Mouse (Mus musculus) heart, embryonic 13.5 days (tissue): ENCODE data around the gene Cdc37. TPM values are rescaled to one million over a fixed set of nuclear protein-coding genes. Genes with fewer than 3 reads are reported as not detected.
A peak's percentile ranks its signal among the peaks of the same experiment; 100 is the strongest.

Experiments used
- ATAC-seq: fragments of 200-750 bp; cut with Nextera tagmentation; 2 replicates; pipeline ENCODE4 v1.8.0; 2017; ENCODE audit warnings: moderate TSS enrichment; ENCODE audit not compliant: insufficient number of reproducible peaks, low FRiP score, low TSS enrichment; ENCODE audit errors: extremely low read depth
- H3K27ac ChIP-seq: fragments of 300-500 bp; sonication (generic); replicated peaks from 2 replicates; pipeline ENCODE4 v1.5.1; 2015; ENCODE audit warnings: moderate library complexity, mild to moderate bottlenecking, inconsistent platforms
- H3K27me3 ChIP-seq: fragments of 300-500 bp; sonication (generic); replicated peaks from 2 replicates; pipeline ENCODE4 v1.6.1; 2015; ENCODE audit warnings: mild to moderate bottlenecking, inconsistent platforms
- H3K36me3 ChIP-seq: fragments of 300-500 bp; sonication (generic); 2 replicates; pipeline ENCODE4 v1.6.1; 2015; ENCODE audit warnings: mild to moderate bottlenecking, inconsistent platforms
- H3K4me1 ChIP-seq: fragments of 300-500 bp; sonication (generic); 2 replicates; pipeline ENCODE4 v1.6.1; 2015; ENCODE audit warnings: inconsistent platforms
- H3K4me2 ChIP-seq: fragments of 300-500 bp; sonication (generic); 2 replicates; pipeline ENCODE4 v1.6.1; 2015; ENCODE audit warnings: inconsistent platforms, mild to moderate bottlenecking, moderate library complexity
- H3K4me3 ChIP-seq: fragments of 300-500 bp; sonication (generic); 2 replicates; pipeline ENCODE4 v1.5.1; 2015; ENCODE audit warnings: moderate library complexity, mild to moderate bottlenecking, inconsistent platforms
- H3K9ac ChIP-seq: fragments of 300-500 bp; sonication (generic); 2 replicates; pipeline ENCODE4 v1.6.1; 2015; ENCODE audit warnings: inconsistent platforms, mild to moderate bottlenecking, moderate library complexity
- H3K9me3 ChIP-seq: fragments of 300-500 bp; sonication (generic); 2 replicates; pipeline ENCODE4 v1.6.1; 2016; ENCODE audit warnings: inconsistent platforms
- WGBS: fragments of 180-500 bp; shearing (Covaris S2); methylation state at CpG from one replicate; pipeline ENCODE4 v1.1.7; 2015; ENCODE audit warnings: mixed read lengths; 5-methylcytosine and 5-hydroxymethylcytosine counted together
- polyA plus RNA-seq: library from polyadenylated mRNA; unstranded; fragments of >200 nt; fragmentation: Nextera tagmentation; extraction: Ambion mirVana; gene quantifications from 2 replicates; pipeline ENCODE4 v1.2.1, GENCODE M21; 2015

The Cdc37 gene
- polyA plus RNA-seq, 1 experiment from 2014 or later, result 222 TPM

GRCm38 (mm10) chr9:21114190-21114589 lies 35.6 kb downstream of the Cdc37 start:
- H3K4me1 ChIP-seq, result no peaks in the 10 kb centered on the region
- H3K27me3 ChIP-seq, result no peaks in the 10 kb centered on the region
- H3K4me2 ChIP-seq, result no peak overlapping the region
- 85% methylated on average over 7 of the region's 7 CpGs for WGBS
- no peak overlapping the region for H3K4me3 ChIP-seq
- no peaks in the 10 kb centered on the region for H3K9me3 ChIP-seq
- no peak overlapping the region for H3K9ac ChIP-seq
- H3K36me3 ChIP-seq, result peaks cover 27% of the 10 kb centered on the region
- no peak for ATAC-seq
- H3K27ac ChIP-seq, result no peak overlapping the region

- Histone ChIP-seq H3K9ac (no peak overlapping the region), H3K9me3 (no peaks in the 10 kb centered on the region), H3K36me3 (peaks cover 31% of the 10 kb centered on the region), H3K27ac (no peak overlapping the region), H3K4me3 (no peak overlapping the region), H3K4me1 (no peaks in the 10 kb centered on the region), H3K27me3 (no peaks in the 10 kb centered on the region), H3K4me2 (no peak overlapping the region)
- 82% methylated on average over 6 of the region's 6 CpGs for WGBS
- ATAC-seq, result no peak
Measured at GRCm38 (mm10) chr9:21113751-21114150, 36.0 kb downstream of the Cdc37 start.

GRCm38 (mm10) chr9:21107607-21108237 lies 42.1 kb downstream of the Cdc37 start:
- no peak for ATAC-seq
- WGBS, result 38% methylated on average over 23 of the region's 23 CpGs
- no peak overlapping the region for H3K27ac ChIP-seq

GRCm38 (mm10) chr9:21105760-21106564 lies 43.8 kb downstream of the Cdc37 start:
- no peaks in the 10 kb centered on the region for H3K27me3 ChIP-seq
- no peaks in the 10 kb centered on the region for H3K9me3 ChIP-seq
- no peak overlapping the region for H3K4me2 ChIP-seq
- peaks cover 38% of the 10 kb centered on the region for H3K36me3 ChIP-seq
- no peaks in the 10 kb centered on the region for H3K4me1 ChIP-seq
- WGBS, result 65% methylated on average over 5 of the region's 5 CpGs
- H3K27ac ChIP-seq, result no peak overlapping the region
- 0 out of 2 replicates have a peak overlapping the region, but pooled peaks have one; percentile 24 for H3K9ac ChIP-seq
- H3K4me3 ChIP-seq, result no peak overlapping the region
- no peak for ATAC-seq

More at GRCm38 (mm10) chr9:21107607-21108237, 42.1 kb downstream of the Cdc37 start:
- Histone ChIP-seq H3K36me3 (peaks cover 38% of the 10 kb centered on the region), H3K4me2 (no peak overlapping the region), H3K27me3 (no peaks in the 10 kb centered on the region), H3K4me3 (no peak overlapping the region), H3K9me3 (no peaks in the 10 kb centered on the region), H3K4me1 (no peaks in the 10 kb centered on the region), H3K9ac (no peak overlapping the region)

- no peak overlapping the region for H3K4me3 ChIP-seq
- H3K27ac ChIP-seq, result no peak overlapping the region
- H3K4me2 ChIP-seq, result no peak overlapping the region
- no peak overlapping the region for H3K9ac ChIP-seq
- peaks cover 38% of the 10 kb centered on the region for H3K36me3 ChIP-seq
- WGBS, result 80% methylated on average over 6 of the region's 6 CpGs
- no peaks in the 10 kb centered on the region for H3K9me3 ChIP-seq
- H3K4me1 ChIP-seq, result peaks cover 6% of the 10 kb centered on the region
- H3K27me3 ChIP-seq, result no peaks in the 10 kb centered on the region
- ATAC-seq, result no peak
Measured at GRCm38 (mm10) chr9:21104814-21105213, 45.0 kb downstream of the Cdc37 start.

GRCm38 (mm10) chr9:21102076-21102475 lies 47.7 kb downstream of the Cdc37 start:
- Histone ChIP-seq H3K4me3 (no peak overlapping the region), H3K27ac (no peak overlapping the region), H3K9me3 (no peaks in the 10 kb centered on the region), H3K36me3 (peaks cover 21% of the 10 kb centered on the region), H3K27me3 (no peaks in the 10 kb centered on the region), H3K4me1 (peaks cover 16% of the 10 kb centered on the region), H3K4me2 (no peak overlapping the region), H3K9ac (no peak overlapping the region)
- ATAC-seq, result no peak
- 94% methylated on average over 2 of the region's 2 CpGs for WGBS

- Histone ChIP-seq H3K4me3 (no peak overlapping the region), H3K4me1 (peaks cover 16% of the 10 kb centered on the region), H3K27me3 (no peaks in the 10 kb centered on the region), H3K9me3 (no peaks in the 10 kb centered on the region), H3K36me3 (peaks cover 11% of the 10 kb centered on the region; the same call in 1 of the 2 replicates), H3K4me2 (peak overlapping the region; percentile 18; the same call in 1 of the 2 replicates), H3K9ac (peak overlapping the region; percentile 37; the same call in 1 of the 2 replicates), H3K27ac (no peak overlapping the region)
- no peak for ATAC-seq
- 37% methylated on average over 15 of the region's 15 CpGs for WGBS
Measured at GRCm38 (mm10) chr9:21100447-21101161, 49.2 kb downstream of the Cdc37 start.

- 56% methylated on average over 8 of the region's 8 CpGs for WGBS
- H3K4me2 ChIP-seq, result no peak overlapping the region
- no peak overlapping the region for H3K4me3 ChIP-seq
- no peaks in the 10 kb centered on the region for H3K27me3 ChIP-seq
- H3K9ac ChIP-seq, result no peak overlapping the region
- H3K4me1 ChIP-seq, result peaks cover 16% of the 10 kb centered on the region
- ATAC-seq, result no peak
- H3K9me3 ChIP-seq, result no peaks in the 10 kb centered on the region
- no peaks in the 10 kb centered on the region for H3K36me3 ChIP-seq
- H3K27ac ChIP-seq, result 0 out of 2 replicates have a peak overlapping the region, but pooled peaks have one; percentile 20
Measured at GRCm38 (mm10) chr9:21097793-21098192, 52.0 kb downstream of the Cdc37 start.

GRCm38 (mm10) chr9:21095958-21096357 lies 53.8 kb downstream of the Cdc37 start:
- H3K9me3 ChIP-seq, result no peaks in the 10 kb centered on the region
- 90% methylated on average over 4 of the region's 4 CpGs for WGBS
- H3K4me1 ChIP-seq, result peaks cover 21% of the 10 kb centered on the region
- H3K4me3 ChIP-seq, result no peak overlapping the region
- H3K27ac ChIP-seq, result no peak overlapping the region
- ATAC-seq, result no peak
- no peaks in the 10 kb centered on the region for H3K36me3 ChIP-seq
- no peaks in the 10 kb centered on the region for H3K27me3 ChIP-seq
- no peak overlapping the region for H3K4me2 ChIP-seq
- no peak overlapping the region for H3K9ac ChIP-seq

- peaks cover 22% of the 10 kb centered on the region for H3K36me3 ChIP-seq
- no peak overlapping the region for H3K9ac ChIP-seq
- H3K27me3 ChIP-seq, result no peaks in the 10 kb centered on the region
- ATAC-seq, result no peak
- H3K4me1 ChIP-seq, result peaks cover 39% of the 10 kb centered on the region
- H3K27ac ChIP-seq, result no peak overlapping the region
- H3K9me3 ChIP-seq, result no peaks in the 10 kb centered on the region
- H3K4me2 ChIP-seq, result no peak overlapping the region
- no peak overlapping the region for H3K4me3 ChIP-seq
- 89% methylated on average over 9 of the region's 9 CpGs for WGBS
Measured at GRCm38 (mm10) chr9:21093423-21093822, 56.4 kb downstream of the Cdc37 start.

GRCm38 (mm10) chr9:21091707-21092320 lies 58.0 kb downstream of the Cdc37 start, which contains the start of the genes Gm38431 and Raver1:
Gene Gm38431, minus strand, starts transcription at chr9:21091997.
Gene Raver1, minus strand, starts transcription at chr9:21092008.
- WGBS, result under 1% methylated on average over 54 of the region's 54 CpGs
- peak within 1 kb of the TSS; percentile 77 for H3K4me2 ChIP-seq

More at GRCm38 (mm10) chr9:21091707-21092320, 58.0 kb downstream of the Cdc37 start, which contains the start of the genes Gm38431 and Raver1:
- peak within 1 kb of the TSS; percentile 94 for H3K27ac ChIP-seq
- H3K36me3 ChIP-seq, result peaks cover 38% of the 10 kb centered on the region
- H3K9me3 ChIP-seq, result no peaks in the 10 kb centered on the region
- peak; percentile 97 for ATAC-seq
- peak within 1 kb of the TSS; percentile 80 for H3K4me3 ChIP-seq
- peaks cover 30% of the 10 kb centered on the region for H3K4me1 ChIP-seq
- H3K27me3 ChIP-seq, result no peaks in the 10 kb centered on the region
- H3K9ac ChIP-seq, result peak within 1 kb of the TSS; percentile 93
